Comparison of ENCODE assay signal across 9 mouse cellular contexts in the genomic region with DNA sequence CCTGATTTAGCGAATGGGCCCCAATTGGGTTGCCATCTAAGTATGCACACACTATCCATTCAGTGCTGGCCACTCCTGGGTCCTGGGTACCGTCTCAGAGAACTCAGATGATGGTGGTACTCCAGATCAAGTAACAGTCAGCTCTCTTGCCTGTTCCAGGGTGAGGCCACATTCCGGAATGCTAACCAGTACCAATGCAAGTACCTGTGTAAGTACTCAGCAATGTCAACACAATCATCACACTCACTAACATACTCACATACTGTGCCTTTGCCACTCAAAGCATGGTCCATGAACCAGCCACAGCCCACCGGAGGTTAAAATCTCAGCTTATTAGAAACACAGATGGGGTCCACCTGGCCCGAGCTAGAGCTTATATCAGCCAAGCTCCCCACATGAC. TPM values are rescaled to one million over a fixed set of nuclear protein-coding genes. Genes with fewer than 3 reads are reported as not detected.
DNase-seq lines count a peak whose midpoint lies in the region; ATAC-seq and TF ChIP-seq lines count a peak whose summit lies in the region.
"Had no signal": no experiment of that assay in that cellular context is flagged by ENCODE, and none has a peak within 500 bp of the region (broad histone marks: within the 10 kb centered on the region; RNA-seq: fewer than 3 reads in every experiment).

No protein-coding gene starts in this region.

- H3K27me3 ChIP-seq in kidney, embryonic 16.5 days (ENCODE audit: insufficient read depth, low read length), result no peaks in the 10 kb centered on the region
- H3K27me3 ChIP-seq in embryonic facial prominence, embryonic 10.5 days (replicated peaks; ENCODE audit: low read depth, poor library complexity, severe bottlenecking), result peaks cover 7% of the 10 kb centered on the region
- no peaks in the 10 kb centered on the region for H3K27me3 ChIP-seq in limb, embryonic 14.5 days (ENCODE audit: control insufficient read depth, insufficient read depth, low read length)

- peak overlapping the region; percentile 23; the same call in 1 of the 2 replicates for H3K9ac ChIP-seq in kidney, embryonic 16.5 days (replicated peaks; ENCODE audit: low read length)
- no peak overlapping the region for H3K9ac ChIP-seq in limb, embryonic 14.5 days (ENCODE audit: low read depth, low read length, severe bottlenecking)

- no peak for DNase-seq in kidney, postnatal 14 days
- DNase-seq in embryonic facial prominence, embryonic 10.5 days (ENCODE audit: low spot score), result no peak
- DNase-seq in limb, embryonic 14.5 days (ENCODE audit: low spot score), result no peak
- no peak for DNase-seq in thymus, postnatal 14 days
- DNase-seq: right cerebral cortex, postnatal 4 days had no signal

- H3K27ac ChIP-seq in kidney, embryonic 16.5 days (ENCODE audit: low read length), result peak overlapping the region; percentile 89
- peak overlapping the region; percentile 56 for H3K27ac ChIP-seq in bone marrow macrophage, adult 2 months (ENCODE audit: insufficient read depth, low read depth, low read length)
- peak overlapping the region; percentile 79 for H3K27ac ChIP-seq in embryonic facial prominence, embryonic 10.5 days (replicated peaks)
- H3K27ac ChIP-seq in limb, embryonic 14.5 days (replicated peaks; ENCODE audit: low read depth, low read length), result peak overlapping the region; percentile 72; the same call in 1 of the 2 replicates

- no peak overlapping the region for H3K4me3 ChIP-seq in kidney, embryonic 16.5 days (ENCODE audit: low read length)
- no peak overlapping the region for H3K4me3 ChIP-seq in bone marrow macrophage, adult 2 months (ENCODE audit: insufficient read depth, low read length)
- H3K4me3 ChIP-seq in embryonic facial prominence, embryonic 10.5 days, result no peak overlapping the region
- no peak overlapping the region for H3K4me3 ChIP-seq in limb, embryonic 14.5 days (replicated peaks; ENCODE audit: low read length)

- H3K4me1 ChIP-seq in kidney, embryonic 16.5 days (ENCODE audit: insufficient read depth, low read length), result peaks cover 76% of the 10 kb centered on the region
- peaks cover 64% of the 10 kb centered on the region for H3K4me1 ChIP-seq in bone marrow macrophage, adult 2 months (ENCODE audit: control insufficient read depth, insufficient read depth, low read length)
- H3K4me1 ChIP-seq in embryonic facial prominence, embryonic 10.5 days, result peaks cover 71% of the 10 kb centered on the region
- peaks cover 43% of the 10 kb centered on the region for H3K4me1 ChIP-seq in limb, embryonic 14.5 days (ENCODE audit: control insufficient read depth, insufficient read depth, low read length)

- TF ChIP-seq CTCF in bone marrow macrophage, adult 2 months (IDR thresholded peaks at IDR 0.05; ENCODE audit: low read depth, low read length), result no peak

- TF ChIP-seq POLR2A in bone marrow macrophage, adult 2 months (IDR thresholded peaks at IDR 0.05; ENCODE audit: borderline replicate concordance, low read depth, low read length), result no peak
- TF ChIP-seq POLR2A in limb, embryonic 14.5 days (IDR thresholded peaks at IDR 0.05; ENCODE audit: borderline replicate concordance, extremely low read depth, insufficient read depth, insufficient read length), result no peak

- H3K9me3 ChIP-seq in kidney, embryonic 16.5 days (ENCODE audit: low read length), result no peaks in the 10 kb centered on the region
- no peaks in the 10 kb centered on the region for H3K9me3 ChIP-seq in embryonic facial prominence, embryonic 10.5 days
- no peaks in the 10 kb centered on the region for H3K9me3 ChIP-seq in limb, embryonic 14.5 days (ENCODE audit: control insufficient read depth, low read length)

- no peak overlapping the region for H3K4me2 ChIP-seq in kidney, embryonic 16.5 days (replicated peaks; ENCODE audit: low read depth, low read length)
- no peak overlapping the region for H3K4me2 ChIP-seq in limb, embryonic 14.5 days (replicated peaks; ENCODE audit: low read depth, low read length, severe bottlenecking)

- ATAC-seq in kidney, embryonic 16.5 days (ENCODE audit: low FRiP score, low TSS enrichment), result no peak
- ATAC-seq in limb, embryonic 14.5 days (ENCODE audit: low FRiP score, low read depth), result no peak
- ATAC-seq in cerebellum, adult (ENCODE audit: insufficient number of reproducible peaks, low FRiP score, low TSS enrichment), result no peak
- ATAC-seq: activated CD4-positive, CD25-positive, alpha-beta regulatory T cell, adult 4 months had no signal

- no peaks in the 10 kb centered on the region for H3K36me3 ChIP-seq in kidney, embryonic 16.5 days (ENCODE audit: insufficient read depth, low read length)
- H3K36me3 ChIP-seq in embryonic facial prominence, embryonic 10.5 days (replicated peaks), result no peaks in the 10 kb centered on the region
- H3K36me3 ChIP-seq in limb, embryonic 14.5 days (ENCODE audit: control insufficient read depth, insufficient read depth, low read length), result no peaks in the 10 kb centered on the region

- WGBS in kidney, embryonic 16.5 days, result 82% methylated on average over 5 of the region's 5 CpGs
- WGBS in embryonic facial prominence, embryonic 10.5 days, result 80% methylated on average over 5 of the region's 5 CpGs
- 61% methylated on average over 5 of the region's 5 CpGs for WGBS in limb, embryonic 14.5 days

RNA-seq across cellular contexts. Expression of a gene that starts 10.7 kb away (rescaled TPM):
- 3.2 and 4.2 TPM in 2 replicates for polyA plus RNA-seq in kidney, embryonic 16.5 days (2015; fragmentation: Nextera tagmentation; extraction: Ambion mirVana)
- polyA plus RNA-seq in bone marrow macrophage, adult 2 months (2012; ENCODE audit: insufficient read depth, insufficient read length, missing spikeins), result 2.8 and 3.2 TPM in 2 replicates
- 2.2 and 2.4 TPM in 2 replicates for polyA plus RNA-seq in embryonic facial prominence, embryonic 10.5 days (2016; fragmentation: Nextera tagmentation; extraction: Ambion mirVana)
- polyA plus RNA-seq in limb, embryonic 14.5 days (2012; rRNA removed), result 8.1 and 11.1 TPM in 2 replicates
- polyA plus RNA-seq in limb, embryonic 14.5 days (2014; fragmentation: Nextera tagmentation; extraction: Ambion mirVana), result 2.4 and 2.8 TPM in 2 replicates

RNA-seq across cellular contexts. Expression of a gene that starts 53.4 kb away (rescaled TPM):
- 3.9 and 4.2 TPM in 2 replicates for polyA plus RNA-seq in kidney, embryonic 16.5 days (2015; fragmentation: Nextera tagmentation; extraction: Ambion mirVana)
- polyA plus RNA-seq in bone marrow macrophage, adult 2 months (2012; ENCODE audit: insufficient read depth, insufficient read length, missing spikeins), result 0.12 TPM in 1 of 2 replicates, not detected in the other
- 4.2 TPM in 2 replicates for polyA plus RNA-seq in embryonic facial prominence, embryonic 10.5 days (2016; fragmentation: Nextera tagmentation; extraction: Ambion mirVana)
- polyA plus RNA-seq in limb, embryonic 14.5 days (2012; rRNA removed), result 4.4 and 7.0 TPM in 2 replicates
- 1.1 and 1.4 TPM in 2 replicates for polyA plus RNA-seq in limb, embryonic 14.5 days (2014; fragmentation: Nextera tagmentation; extraction: Ambion mirVana)
